Mouse (Mus musculus): ENCODE data around the gene Mrgprd. TPM values are rescaled to one million over a fixed set of nuclear protein-coding genes. Genes with fewer than 3 reads are reported as not detected.

The Mrgprd gene
- polyA plus RNA-seq, 1 experiment, result not detected

DNA sequence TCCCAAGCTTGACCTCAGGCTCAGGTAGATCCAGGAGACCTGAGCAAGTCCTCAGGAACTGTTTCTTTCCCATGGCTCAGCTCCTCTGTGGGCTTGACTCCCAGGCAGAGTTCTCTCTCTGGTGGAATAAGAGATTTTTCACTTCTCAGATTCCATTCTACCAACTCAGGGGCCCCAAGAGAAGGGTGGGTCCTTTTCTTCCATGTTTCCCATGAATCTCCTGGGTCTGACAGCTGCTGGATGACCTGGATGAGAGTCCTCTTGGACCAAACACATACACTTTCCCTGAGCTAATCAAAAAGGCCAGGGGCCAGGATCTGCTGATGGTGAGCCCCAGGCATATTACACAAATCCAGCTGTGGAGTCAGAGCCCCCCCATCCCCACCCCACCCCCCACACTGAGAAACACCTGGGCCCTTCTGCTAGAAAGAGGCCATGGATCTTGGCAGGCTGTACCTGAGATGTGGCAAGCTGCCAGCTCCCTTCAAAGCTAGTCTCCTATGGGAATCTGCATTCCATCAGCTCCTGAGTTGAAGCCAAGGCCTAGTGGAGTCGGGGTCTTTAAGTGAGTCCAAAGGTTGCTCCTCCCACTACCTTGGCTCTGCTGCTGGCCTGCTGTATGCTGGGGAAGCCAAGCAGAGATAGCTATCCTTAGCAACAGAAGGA, 17.9 kb downstream of the Mrgprd start:
- TF ChIP-seq USF1 (IDR thresholded peaks at IDR 0.05; ENCODE audit: low read depth) (no peak), POLR2AphosphoS2 (IDR thresholded peaks at IDR 0.05; ENCODE audit: insufficient read length, low read depth) (no peak), SRF (IDR thresholded peaks at IDR 0.05; ENCODE audit: control insufficient read depth, insufficient read length, low read depth) (no peak), TCF12 (IDR thresholded peaks at IDR 0.05; ENCODE audit: insufficient read depth, poor library complexity, severe bottlenecking) (no peak), MAX (IDR thresholded peaks at IDR 0.05; ENCODE audit: low read depth) (no peak), TCF3 (IDR thresholded peaks at IDR 0.05; ENCODE audit: insufficient read length, low read depth) (no peak), E2F4 (IDR thresholded peaks at IDR 0.05; ENCODE audit: insufficient read depth) (no peak), REST (IDR thresholded peaks at IDR 0.05; ENCODE audit: insufficient read depth, insufficient read length) (no peak), POLR2A (IDR thresholded peaks at IDR 0.05; ENCODE audit: insufficient read length, low read depth) (no peak), CEBPB (IDR thresholded peaks at IDR 0.05; ENCODE audit: insufficient read depth, poor library complexity, severe bottlenecking) (no peak)
- H3K4me3 ChIP-seq, result no peak overlapping the region
- no peaks in the 10 kb centered on the region for H3K36me3 ChIP-seq (ENCODE audit: control insufficient read depth, insufficient read depth)
- H3K79me2 ChIP-seq (ENCODE audit: control insufficient read depth, insufficient read depth), result no peaks in the 10 kb centered on the region
- no peak overlapping the region for H3ac ChIP-seq (ENCODE audit: control insufficient read depth, insufficient read length)
- H3K27me3 ChIP-seq (ENCODE audit: control insufficient read depth, insufficient read depth, insufficient read length), result no peaks in the 10 kb centered on the region
- H3K4me2 ChIP-seq (ENCODE audit: low read depth), result no peak overlapping the region

DNA sequence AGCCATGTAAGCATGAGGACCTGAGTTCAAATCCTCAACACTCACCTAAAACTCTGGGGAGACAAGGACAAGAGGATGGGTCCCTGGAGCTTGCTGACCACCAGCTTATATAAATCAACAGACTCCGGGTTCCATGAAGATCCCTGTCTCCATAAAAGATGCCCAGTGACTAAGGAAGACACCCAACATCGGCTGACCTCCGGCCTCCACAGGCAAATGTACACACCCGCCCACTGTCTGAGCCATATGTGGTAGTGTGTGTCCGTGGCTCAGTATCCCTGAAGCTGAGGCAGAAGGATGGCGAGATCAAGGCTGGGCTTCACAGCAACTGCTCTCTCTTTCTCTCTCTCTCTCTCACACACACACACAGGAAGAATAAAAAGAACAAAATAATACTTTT, 19.3 kb downstream of the Mrgprd start:
- no peak overlapping the region for H3K4me2 ChIP-seq (ENCODE audit: low read depth)
- no peak for TF ChIP-seq MYOG (IDR thresholded peaks at IDR 0.05; ENCODE audit: control insufficient read depth in 1 of 3, insufficient read depth in 1 of 3, insufficient read length in 2 of 3, low read depth in 2 of 3)
- H3K4me3 ChIP-seq, result no peak overlapping the region
- H3K36me3 ChIP-seq (ENCODE audit: control insufficient read depth, insufficient read depth), result no peaks in the 10 kb centered on the region
- H3ac ChIP-seq (ENCODE audit: control insufficient read depth, insufficient read length), result no peak overlapping the region
- no peaks in the 10 kb centered on the region for H3K27me3 ChIP-seq (ENCODE audit: control insufficient read depth, insufficient read depth, insufficient read length)
- no peaks in the 10 kb centered on the region for H3K79me2 ChIP-seq (ENCODE audit: control insufficient read depth, insufficient read depth)

DNA sequence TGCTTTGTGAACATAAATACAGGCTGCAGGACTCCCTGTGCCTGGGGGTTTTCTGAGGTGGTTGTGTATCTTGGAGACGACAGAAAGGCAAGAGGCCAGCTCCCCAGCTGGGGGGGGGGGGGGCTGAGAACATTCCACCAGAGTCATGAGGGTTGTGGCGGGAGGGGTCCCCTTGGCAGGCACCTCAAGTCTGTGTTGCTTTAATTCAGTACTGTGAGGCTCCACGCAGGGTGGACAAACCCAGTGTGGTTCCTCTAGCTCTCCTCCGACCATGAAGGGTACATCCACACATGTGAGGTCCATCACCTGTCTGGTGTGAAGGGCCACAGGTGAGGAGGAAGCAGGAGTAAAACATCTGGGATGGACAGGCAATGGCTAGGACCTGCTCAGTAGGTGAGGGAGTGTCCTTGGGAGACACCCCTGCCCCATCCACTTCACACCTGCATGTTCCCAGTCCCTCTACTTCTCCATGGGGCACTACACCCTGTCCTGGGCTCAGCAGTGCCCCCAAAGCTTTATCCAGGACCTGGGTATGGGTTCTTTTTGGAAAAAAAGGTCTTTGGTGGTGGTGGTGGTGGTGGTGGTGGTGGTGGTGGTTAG, 19.9 kb downstream of the Mrgprd start:
- Histone ChIP-seq H3K27me3 (ENCODE audit: control insufficient read depth, insufficient read depth, insufficient read length) (no peaks in the 10 kb centered on the region), H3ac (ENCODE audit: control insufficient read depth, insufficient read length) (no peak overlapping the region), H3K79me2 (ENCODE audit: control insufficient read depth, insufficient read depth) (no peaks in the 10 kb centered on the region), H3K4me3 (no peak overlapping the region), H3K36me3 (ENCODE audit: control insufficient read depth, insufficient read depth) (no peaks in the 10 kb centered on the region), H3K4me2 (ENCODE audit: low read depth) (no peak overlapping the region)
- TF ChIP-seq POLR2AphosphoS2 (IDR thresholded peaks at IDR 0.05; ENCODE audit: insufficient read length, low read depth) (no peak), MYOG (IDR thresholded peaks at IDR 0.05; ENCODE audit: control insufficient read depth in 1 of 3, insufficient read depth in 1 of 3, insufficient read length in 2 of 3, low read depth in 2 of 3) (no peak), TCF12 (IDR thresholded peaks at IDR 0.05; ENCODE audit: insufficient read depth, poor library complexity, severe bottlenecking) (no peak), E2F4 (IDR thresholded peaks at IDR 0.05; ENCODE audit: insufficient read depth) (no peak), MAX (IDR thresholded peaks at IDR 0.05; ENCODE audit: low read depth) (no peak), REST (IDR thresholded peaks at IDR 0.05; ENCODE audit: insufficient read depth, insufficient read length) (no peak), TCF3 (IDR thresholded peaks at IDR 0.05; ENCODE audit: insufficient read length, low read depth) (no peak)

DNA sequence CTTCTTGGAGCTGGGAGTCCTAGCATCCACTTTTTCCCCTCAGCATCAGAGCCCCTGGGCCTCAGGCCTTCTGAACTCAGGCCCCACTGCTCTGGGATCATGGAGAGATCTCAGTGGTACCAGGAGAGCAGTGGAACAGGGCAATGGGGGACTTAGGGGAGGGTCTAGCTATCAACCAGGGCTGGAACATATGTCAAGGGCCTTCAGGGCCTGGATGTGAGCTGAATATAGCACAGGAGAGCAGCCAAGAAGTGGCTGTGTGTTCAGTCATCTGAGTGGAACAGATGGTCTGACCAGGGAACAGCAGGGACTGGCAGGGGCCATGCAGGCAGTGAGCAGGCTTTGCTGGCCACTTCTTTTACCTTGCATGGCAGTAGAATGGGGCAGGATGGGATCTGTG, 20.6 kb downstream of the Mrgprd start:
- Histone ChIP-seq H3K36me3 (ENCODE audit: control insufficient read depth, insufficient read depth) (no peaks in the 10 kb centered on the region), H3K4me2 (ENCODE audit: low read depth) (no peak overlapping the region), H3ac (ENCODE audit: control insufficient read depth, insufficient read length) (no peak overlapping the region), H3K4me3 (no peak overlapping the region), H3K27me3 (ENCODE audit: control insufficient read depth, insufficient read depth, insufficient read length) (no peaks in the 10 kb centered on the region), H3K79me2 (ENCODE audit: control insufficient read depth, insufficient read depth) (no peaks in the 10 kb centered on the region)
- peak; percentile 20 for TF ChIP-seq TCF12 (IDR thresholded peaks at IDR 0.05; ENCODE audit: insufficient read depth, poor library complexity, severe bottlenecking)
- TF ChIP-seq MYOD1 (IDR thresholded peaks at IDR 0.05; ENCODE audit: control insufficient read depth in 1 of 3, insufficient read length in 2 of 3, low read depth in 2 of 3), result peak in 2 of 3 experiments; percentile 53 to 77
- no peak for TF ChIP-seq POLR2A (IDR thresholded peaks at IDR 0.05; ENCODE audit: insufficient read length, low read depth)
- peak in 2 of 3 experiments; percentile 69 to 80 for TF ChIP-seq MYOG (IDR thresholded peaks at IDR 0.05; ENCODE audit: control insufficient read depth in 1 of 3, insufficient read depth in 1 of 3, insufficient read length in 2 of 3, low read depth in 2 of 3)
- no peak for TF ChIP-seq TCF3 (IDR thresholded peaks at IDR 0.05; ENCODE audit: insufficient read length, low read depth)
- no peak for TF ChIP-seq USF1 (IDR thresholded peaks at IDR 0.05; ENCODE audit: low read depth)
- TF ChIP-seq MAX (IDR thresholded peaks at IDR 0.05; ENCODE audit: low read depth), result no peak
- TF ChIP-seq CEBPB (IDR thresholded peaks at IDR 0.05; ENCODE audit: insufficient read depth, poor library complexity, severe bottlenecking), result no peak
- no peak for TF ChIP-seq POLR2AphosphoS2 (IDR thresholded peaks at IDR 0.05; ENCODE audit: insufficient read length, low read depth)
- TF ChIP-seq SRF (IDR thresholded peaks at IDR 0.05; ENCODE audit: control insufficient read depth, insufficient read length, low read depth), result no peak
- no peak for TF ChIP-seq REST (IDR thresholded peaks at IDR 0.05; ENCODE audit: insufficient read depth, insufficient read length)
- no peak for TF ChIP-seq E2F4 (IDR thresholded peaks at IDR 0.05; ENCODE audit: insufficient read depth)

DNA sequence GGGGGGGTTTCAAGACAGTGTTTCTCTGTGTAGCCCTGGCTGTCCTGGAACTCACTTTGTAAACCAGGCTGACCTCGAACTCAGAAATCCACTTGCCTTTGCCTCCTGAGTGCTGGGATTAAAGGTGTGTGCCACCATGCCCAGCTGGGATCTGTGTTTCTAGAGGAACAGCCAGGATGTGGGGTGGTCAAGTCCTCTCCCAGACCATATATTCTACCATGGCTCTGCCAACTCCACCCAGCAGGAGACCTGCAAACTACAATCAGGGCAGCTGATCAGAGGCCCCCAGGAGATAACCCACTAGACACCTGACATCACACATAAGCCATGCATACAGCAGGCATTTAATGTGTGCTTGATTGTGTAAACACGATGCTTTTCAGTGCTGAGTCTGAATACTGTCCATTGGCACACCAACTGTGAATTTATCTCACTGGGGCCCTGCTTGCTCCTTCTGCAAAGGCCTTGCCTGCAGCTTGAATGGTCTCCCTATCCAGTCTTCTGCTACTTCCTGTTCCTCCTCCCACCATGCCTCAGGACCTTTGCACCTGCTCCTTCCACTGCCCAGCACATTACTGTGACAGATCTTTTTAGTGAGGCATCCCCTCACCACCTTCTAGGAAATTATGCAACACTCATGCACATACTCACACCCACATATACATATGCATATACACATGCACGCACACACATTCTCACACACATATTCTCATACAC, 21.1 kb downstream of the Mrgprd start:
- Histone ChIP-seq H3K4me3 (no peak overlapping the region), H3K79me2 (ENCODE audit: control insufficient read depth, insufficient read depth) (no peaks in the 10 kb centered on the region), H3K4me2 (ENCODE audit: low read depth) (no peak overlapping the region), H3K36me3 (ENCODE audit: control insufficient read depth, insufficient read depth) (no peaks in the 10 kb centered on the region), H3K27me3 (ENCODE audit: control insufficient read depth, insufficient read depth, insufficient read length) (no peaks in the 10 kb centered on the region), H3ac (ENCODE audit: control insufficient read depth, insufficient read length) (no peak overlapping the region)
- TF ChIP-seq TCF12 (IDR thresholded peaks at IDR 0.05; ENCODE audit: insufficient read depth, poor library complexity, severe bottlenecking) (no peak), USF1 (IDR thresholded peaks at IDR 0.05; ENCODE audit: low read depth) (no peak), POLR2A (IDR thresholded peaks at IDR 0.05; ENCODE audit: insufficient read length, low read depth) (no peak), POLR2AphosphoS2 (IDR thresholded peaks at IDR 0.05; ENCODE audit: insufficient read length, low read depth) (no peak), MYOG (IDR thresholded peaks at IDR 0.05; ENCODE audit: control insufficient read depth in 1 of 3, insufficient read depth in 1 of 3, insufficient read length in 2 of 3, low read depth in 2 of 3) (no peak), MAX (IDR thresholded peaks at IDR 0.05; ENCODE audit: low read depth) (no peak), CEBPB (IDR thresholded peaks at IDR 0.05; ENCODE audit: insufficient read depth, poor library complexity, severe bottlenecking) (no peak), SRF (IDR thresholded peaks at IDR 0.05; ENCODE audit: control insufficient read depth, insufficient read length, low read depth) (no peak), TCF3 (IDR thresholded peaks at IDR 0.05; ENCODE audit: insufficient read length, low read depth) (no peak), E2F4 (IDR thresholded peaks at IDR 0.05; ENCODE audit: insufficient read depth) (no peak)

Data from myocyte (in vitro differentiated cells).